Mouse (Mus musculus) retina, postnatal 1 day (tissue): Measurements from ENCODE around the gene Josd2.
A peak's percentile ranks its signal among the peaks of the same experiment; 100 is the strongest.

Source experiments
- DNase-seq: peaks from one replicate; pipeline ENCODE4 v3.0.0-alpha.2; 2012

Josd2 gene

DNA sequence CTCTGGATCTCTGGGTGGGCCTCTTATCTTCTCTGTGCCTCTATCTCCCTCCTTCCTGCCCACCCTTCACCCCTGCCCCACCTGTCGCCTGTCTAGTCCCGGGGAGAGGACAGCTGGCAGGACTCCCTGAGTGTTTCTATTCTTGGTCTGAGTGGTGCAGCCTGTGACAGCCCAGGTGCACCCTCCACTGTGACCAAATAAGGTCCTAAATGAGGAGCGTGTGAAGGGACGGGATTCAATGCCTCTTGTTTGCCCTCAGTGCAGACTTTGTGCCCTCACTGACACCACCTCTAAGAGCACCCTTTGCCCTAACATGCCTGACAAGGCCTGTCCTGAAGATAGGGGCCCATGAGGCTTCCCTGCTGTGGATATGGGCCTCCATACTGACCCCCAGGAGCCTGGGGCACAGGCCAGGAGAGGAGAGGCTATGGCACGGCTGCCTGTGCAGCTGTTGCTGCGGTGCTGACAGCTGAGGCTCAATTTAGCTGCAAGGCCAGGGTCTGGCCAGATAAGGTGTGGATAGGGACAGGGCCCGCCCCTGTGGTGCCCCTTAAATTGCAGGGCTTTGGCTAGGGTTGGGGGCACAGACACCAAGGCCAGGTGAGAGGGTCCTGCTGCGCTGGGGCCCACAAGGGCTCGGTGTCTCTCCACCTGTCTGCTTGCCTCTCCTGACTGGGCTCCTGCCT lies 5.3 kb downstream of the Josd2 start:
- peak; percentile 20 for DNase-seq

DNA sequence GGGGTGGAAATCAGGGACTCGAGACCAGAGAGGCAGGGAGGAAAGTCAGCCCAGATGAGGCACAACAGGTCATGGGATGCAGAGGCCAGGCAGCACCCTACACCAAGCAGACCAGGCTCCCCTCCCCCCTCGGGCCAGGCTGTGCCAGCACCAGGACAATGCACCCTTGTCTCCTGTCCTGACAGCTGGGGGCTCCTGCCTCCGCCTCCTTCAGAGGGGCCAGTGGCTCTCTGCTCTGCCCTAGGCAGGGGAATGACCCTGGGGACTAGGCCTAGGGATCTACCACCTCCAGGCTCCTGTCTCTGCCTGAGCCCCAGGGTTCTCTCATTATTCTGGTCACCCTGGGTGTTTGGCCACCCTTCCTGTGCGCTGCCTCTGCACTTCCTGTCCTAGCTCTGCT lies 6.6 kb downstream of the Josd2 start:
- peak; percentile 95 for DNase-seq

DNA sequence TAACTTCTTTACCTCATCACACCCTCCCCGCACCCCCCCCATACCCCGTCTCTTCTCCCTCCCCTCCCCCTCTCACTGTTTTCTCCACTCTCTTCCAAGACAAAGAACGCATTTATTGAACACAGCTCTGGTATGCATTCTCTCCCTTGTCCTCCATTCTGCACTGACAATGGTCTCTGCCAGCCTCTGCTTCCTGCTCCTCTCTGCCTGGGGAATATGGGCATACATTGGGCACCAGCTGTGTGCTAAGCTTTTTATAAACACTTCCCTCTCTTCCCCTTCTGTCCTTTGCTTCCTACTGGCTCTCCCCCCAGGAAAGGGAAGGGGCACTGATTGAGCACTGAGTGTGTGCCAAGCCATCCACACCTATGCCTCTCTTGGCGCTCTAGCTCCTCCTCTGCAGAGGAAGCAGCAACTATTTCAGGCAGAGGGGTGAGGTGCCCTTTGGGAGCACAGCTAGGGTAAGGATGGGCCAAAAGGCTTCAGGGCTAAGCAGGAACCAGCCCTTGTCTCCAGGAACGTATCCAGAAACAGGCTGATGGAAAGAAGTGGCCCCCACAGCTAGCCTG lies 7.3 kb downstream of the Josd2 start:
- DNase-seq, result peak; percentile 63

DNA sequence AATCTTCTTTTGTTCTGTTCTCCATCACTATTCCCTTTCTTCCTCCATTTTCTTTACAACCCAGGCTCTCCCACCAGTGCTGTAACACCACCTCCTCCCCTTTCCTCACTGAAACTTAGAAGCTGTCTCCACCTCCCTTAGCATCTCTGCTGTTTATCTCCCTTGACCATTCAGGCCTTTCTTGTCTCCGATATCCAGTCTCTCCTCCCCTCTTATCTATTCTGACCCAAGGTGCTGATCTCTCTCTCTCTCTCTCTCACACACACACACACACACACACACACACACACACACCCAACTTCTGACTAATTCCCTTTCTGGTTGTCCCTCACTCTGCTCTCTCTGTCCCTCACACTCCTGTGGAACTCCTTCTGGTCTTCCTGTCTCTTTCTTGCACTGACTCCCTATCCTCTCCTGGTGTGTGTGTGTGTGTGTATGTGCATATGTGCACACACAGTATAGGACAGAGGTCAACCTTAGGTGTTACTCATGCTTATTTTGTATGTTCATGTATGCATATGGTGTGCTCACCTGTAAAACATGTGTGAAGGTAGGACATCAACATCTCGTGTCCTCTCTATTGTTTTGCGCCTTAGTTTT lies 15.2 kb downstream of the Josd2 start:
- no peak for DNase-seq

DNA sequence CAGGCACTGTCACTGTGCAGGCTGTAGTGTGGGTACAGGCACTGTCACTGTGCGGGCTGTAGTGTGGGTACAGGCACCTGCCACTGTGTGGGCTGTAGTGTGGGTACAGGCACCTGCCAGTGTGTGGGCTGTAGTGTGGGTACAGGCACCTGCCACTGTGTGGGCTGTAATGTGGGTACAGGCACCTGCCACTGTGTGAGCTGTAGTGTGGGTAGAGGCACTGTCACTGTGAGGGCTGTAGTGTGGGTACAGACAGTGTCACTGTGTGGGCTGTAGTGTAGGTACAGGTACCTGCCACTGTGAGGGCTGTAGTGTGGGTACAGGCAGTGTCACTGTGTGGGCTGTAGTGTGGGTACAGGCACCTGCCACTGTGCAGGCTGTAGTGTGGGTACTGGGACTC lies 16.3 kb downstream of the Josd2 start:
- DNase-seq, result no peak

DNA sequence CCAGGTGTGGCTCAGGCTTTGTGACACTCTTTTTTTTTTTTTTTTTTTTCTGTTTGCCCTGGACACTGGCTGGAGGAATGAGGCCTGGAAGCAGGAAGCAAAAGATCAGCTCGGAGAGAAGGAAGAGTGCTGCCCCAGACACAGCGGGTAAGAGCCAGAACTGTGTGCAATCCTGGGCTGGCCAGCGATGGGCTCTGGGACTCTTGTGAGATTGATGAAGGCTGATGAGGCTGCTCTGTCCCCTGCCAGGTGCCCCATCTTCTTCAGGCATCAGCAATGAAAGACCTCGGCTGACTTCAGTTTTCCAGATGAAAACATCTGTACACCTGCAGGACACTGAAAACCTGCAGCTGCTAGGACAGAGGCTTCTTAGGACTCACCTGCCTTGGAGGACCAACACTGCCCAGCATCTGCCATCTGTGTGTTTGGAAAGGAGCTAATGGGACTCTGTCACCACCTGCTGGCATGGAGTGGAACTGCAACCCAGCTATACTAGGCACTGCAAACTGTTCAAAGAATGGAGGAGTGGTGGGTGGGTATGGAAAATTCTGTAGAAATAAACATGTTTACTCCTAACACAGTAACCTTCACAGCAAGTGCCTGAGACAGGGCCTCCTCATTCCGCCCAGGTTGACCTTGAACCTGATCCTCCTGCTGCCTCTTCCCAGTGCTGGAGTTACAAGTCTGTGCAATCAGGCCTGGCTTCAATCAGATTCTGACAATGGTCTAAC lies 17.2 kb downstream of the Josd2 start:
- peak; percentile 89 for DNase-seq

DNA sequence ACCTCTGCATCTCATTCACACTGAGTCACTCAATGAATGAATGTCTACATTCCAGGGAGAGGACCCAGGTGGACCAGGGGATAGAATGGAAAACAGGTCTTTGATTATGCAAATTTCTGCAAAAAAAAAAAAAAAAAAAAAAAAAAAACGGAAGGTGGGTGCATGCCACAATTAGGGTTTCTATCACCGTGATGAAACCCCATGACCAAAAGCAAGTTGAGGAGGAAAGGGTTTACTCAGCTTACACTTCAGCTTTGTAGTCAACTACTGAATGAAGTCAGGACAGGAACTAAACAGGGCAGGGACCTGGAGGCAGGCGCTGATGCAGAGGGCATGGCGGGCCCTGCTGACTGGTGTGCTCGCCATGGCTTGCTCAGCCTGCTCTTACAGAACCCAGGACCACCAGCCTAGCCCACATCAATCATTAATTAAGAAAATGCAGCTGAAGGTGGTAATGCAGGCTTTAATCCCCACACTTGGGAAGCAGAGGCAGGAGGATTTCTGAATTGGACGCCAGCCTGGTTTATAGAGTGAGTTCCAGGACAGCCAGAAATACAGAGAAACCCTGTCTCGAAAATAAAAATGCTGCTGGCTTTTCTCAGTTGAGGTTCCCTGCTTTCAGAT lies 17.9 kb downstream of the Josd2 start:
- DNase-seq, result no peak

DNA sequence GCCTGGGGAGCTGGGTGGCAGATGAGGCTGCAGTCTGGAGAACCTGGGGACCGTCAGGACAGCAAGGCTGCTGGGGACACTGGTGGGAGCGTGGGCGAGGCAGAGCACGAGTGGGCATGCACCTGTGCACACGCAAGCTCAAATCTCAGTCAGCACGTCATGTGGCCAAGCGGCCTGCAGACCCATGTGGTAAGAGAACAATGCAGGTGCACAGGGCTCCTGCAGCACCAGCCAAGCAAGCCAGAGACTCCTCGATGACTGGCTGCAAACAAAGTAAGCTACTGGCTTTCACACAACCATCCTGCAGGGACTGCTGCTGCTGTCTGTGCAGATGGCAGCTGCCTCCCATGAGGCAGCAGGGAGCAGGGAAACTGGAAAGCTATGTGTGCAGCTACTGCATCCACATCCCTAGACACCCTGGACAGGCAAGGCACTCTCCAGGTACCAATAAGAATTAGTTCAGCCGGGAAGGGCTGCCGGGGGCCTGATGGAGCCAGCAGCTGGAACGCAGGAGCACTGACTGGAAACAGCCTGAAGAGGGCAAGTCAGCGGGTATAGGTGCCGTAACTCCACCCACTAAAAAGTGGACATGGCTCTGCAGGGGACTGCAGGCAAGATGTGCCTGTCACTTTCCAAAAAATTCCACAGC lies 19.3 kb downstream of the Josd2 start:
- no peak for DNase-seq

DNA sequence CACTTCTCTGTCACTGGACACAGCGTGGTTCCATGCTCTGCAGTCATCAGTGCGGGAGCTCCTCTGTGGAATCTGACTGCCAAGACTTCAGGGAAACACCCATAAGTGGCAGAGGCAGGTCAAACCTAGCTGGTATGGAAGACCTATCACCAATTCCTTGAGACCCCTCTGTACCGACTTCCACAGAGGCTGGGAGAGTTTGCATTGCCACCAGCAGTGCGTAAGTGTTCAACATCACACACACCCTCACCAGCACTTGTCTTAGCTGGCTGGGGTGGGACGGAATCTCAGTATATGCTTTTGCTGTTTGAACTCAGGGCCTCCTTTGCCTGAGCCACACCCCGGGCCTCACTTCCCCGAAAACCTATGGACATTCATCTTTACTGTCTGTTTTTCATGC lies 20.2 kb downstream of the Josd2 start:
- DNase-seq, result no peak

DNA sequence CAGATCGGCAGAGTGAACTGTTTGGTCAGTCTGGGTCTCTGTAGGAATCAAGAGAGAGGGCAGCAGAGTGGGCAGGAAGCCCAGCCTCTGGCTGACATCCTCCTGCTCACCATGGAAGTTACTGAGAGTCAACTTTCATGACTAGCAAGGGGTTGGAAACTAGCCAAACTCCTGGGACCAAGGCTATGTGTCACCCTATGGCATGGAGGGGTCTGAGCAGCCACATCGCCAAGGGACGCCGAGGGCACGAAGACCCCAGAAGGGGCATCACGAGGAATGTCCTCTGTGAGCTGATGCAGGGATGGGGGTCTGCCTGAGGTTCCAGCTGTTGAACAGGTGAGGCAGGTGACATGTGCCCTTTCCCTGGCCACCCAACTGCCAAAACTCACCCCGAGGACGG lies 20.8 kb downstream of the Josd2 start:
- DNase-seq, result no peak

DNA sequence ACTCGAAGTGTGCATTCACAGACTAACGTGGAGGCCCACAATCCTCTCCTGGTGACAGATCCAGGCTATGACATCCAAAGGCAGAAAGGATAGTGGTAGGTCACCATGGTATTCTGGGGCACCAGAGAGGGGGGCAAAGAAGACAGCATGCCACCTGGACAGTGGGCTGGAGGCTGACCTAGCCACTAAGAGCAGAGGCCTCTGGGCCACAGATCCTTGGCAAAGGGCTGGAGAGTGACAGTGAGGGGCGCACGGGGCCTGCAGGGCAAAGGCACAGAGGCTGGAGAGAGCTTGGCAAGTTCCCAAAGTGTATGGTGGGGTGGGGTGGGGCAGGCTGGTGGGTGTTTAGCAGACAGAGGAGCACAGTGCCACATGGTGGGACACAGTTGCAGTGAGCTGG lies 22.5 kb downstream of the Josd2 start:
- no peak for DNase-seq

DNA sequence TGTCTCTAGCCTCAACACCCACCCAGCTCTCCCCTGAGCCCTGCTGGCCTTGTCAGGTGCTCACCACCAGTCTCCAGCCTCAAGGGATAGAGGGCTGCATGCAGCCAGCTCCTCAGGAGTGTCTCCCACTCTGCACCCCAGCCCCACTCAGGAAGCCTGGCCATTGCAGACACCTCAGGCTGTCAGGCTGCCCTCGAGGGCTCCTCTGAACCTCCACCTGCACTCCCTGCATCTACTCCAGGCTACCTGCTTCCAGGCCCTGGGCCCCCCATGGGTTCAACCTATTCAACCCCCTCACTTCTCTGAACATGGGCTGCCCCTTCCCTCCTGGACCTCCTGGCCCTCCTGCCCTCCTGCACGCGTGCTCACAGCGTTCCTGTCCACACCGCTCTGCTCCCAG lies 23.6 kb downstream of the Josd2 start:
- no peak for DNase-seq

DNA sequence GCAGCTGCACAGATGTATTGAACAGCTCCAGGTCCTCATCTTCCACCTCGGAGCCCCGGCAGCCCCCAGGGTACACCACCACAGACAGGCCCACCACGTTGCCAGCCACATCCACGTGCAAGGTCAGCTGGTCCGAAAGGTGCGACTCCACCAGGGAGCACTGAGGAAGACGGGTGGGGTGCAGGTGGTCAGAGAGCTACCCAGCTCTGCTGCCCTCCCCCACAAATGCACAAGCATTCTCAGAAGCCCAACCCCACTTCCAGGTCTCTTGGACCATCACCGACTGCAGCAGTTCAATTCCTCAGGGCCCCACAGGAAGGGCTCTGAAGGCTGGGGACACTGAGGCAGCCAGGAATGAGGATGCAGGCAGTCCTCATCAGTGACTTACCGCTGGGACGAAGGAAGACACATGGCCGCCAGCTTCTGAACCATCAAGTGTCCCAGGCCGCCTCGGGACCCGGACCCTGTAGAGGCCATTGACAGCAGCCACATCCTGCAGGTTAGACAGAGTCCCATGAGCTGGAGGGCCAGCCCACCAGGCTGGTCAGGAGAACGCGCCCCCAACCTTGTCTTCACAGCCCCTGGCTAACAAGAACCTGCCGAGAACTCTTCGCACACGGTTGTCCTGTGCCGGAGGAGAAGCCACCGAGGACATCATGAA lies 24.5 kb downstream of the Josd2 start:
- no peak for DNase-seq

DNA sequence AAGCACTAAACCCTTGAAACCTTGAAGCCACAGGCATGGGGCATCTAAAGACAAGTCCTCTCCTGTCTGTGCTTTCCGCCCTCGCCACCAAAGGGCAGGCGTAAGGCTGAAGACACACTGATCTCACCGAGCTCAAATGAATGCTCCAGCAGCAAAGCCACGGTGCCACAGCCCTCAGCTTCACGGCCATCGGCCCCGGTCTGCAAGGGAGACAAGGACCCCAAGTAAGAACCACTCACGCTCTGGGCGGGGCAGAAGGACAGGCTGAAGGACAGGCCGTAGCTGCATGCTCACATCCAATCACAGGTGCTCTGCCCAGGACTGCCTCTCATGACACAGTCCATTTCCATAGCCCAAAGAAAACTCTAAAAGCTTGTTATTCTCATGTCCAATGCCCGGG lies 26.9 kb downstream of the Josd2 start:
- DNase-seq, result no peak

DNA sequence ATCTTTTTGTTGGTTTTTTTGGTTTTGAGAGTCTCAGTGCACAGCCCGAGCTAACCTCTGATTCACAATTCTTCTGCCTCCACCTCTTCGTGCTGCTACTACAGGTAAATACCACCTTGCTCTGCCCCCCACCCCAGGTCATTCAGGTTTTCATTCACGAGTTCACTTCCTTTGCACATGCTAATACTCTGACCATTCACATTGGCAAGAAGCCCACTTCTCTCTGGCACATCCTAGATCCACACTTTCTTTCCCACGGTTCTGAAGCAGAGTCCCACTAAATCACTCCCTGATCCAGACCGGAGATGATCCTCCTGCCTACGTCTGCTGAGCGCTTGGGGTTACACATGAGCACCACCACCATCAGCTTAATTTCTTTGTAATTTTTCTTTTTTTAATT lies 27.3 kb downstream of the Josd2 start:
- no peak for DNase-seq

DNA sequence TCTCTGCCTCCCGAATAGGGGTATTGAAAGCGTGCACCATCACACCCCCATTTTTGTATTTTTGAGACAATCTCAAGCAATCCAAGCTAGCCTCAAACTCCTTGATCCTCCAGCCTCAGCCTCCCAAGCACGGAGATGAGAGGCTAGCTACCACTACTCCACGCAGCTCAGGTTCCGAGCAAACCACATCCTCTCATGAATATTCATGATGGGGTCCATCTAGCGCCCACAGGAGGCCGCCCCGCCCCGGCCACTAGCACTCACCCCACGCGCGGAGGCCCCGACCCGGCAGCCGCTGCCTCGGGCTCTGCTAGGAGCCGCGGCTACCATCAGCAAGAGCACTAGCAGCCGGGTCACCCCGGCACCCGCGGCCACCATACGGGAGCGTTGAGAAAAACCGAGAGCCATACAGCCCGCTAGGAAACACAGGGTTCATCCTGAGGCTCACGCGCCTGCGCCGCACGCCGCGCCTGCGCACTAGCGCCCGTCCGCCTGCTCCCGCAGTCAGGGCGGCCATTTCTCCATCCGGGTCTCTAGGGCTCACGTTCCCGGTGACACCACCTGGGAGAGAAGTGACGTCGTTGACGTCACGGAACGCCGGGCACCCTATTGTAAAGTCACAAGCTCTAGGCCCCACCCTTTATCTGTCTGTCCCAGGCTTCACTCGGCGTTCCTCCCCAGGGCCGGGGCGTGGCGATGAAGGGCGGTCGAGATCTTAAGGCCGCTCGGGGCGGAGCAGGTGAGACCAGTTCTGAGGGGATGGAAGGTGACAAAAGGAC lies 28.4 kb downstream of the Josd2 start, which contains the start of the genes Emc10 and Fam71e1:
Emc10 (minus strand) TSS at position 538 of the 779 bp plus-strand sequence.
Fam71e1 (plus strand) TSS at position 590 of the 779 bp plus-strand sequence.
- DNase-seq, result peak; percentile 98

DNA sequence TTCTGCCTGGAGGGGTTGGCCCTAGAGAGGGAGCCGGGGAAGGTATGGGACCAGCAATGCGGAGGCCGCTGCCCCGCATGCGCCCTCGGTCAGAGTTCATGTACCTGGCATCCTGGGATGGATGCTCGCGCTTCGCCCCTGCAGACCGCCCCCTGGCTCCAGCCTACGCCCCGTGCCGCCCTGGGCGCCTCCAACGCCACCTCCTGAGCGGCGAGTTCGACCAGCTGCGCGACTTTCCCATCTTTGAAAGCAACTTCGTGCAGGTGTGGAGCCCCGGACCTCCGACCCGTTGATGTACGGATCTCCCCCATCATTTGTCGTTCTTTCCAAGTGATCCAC lies 29.0 kb downstream of the Josd2 start:
- no peak for DNase-seq

DNA sequence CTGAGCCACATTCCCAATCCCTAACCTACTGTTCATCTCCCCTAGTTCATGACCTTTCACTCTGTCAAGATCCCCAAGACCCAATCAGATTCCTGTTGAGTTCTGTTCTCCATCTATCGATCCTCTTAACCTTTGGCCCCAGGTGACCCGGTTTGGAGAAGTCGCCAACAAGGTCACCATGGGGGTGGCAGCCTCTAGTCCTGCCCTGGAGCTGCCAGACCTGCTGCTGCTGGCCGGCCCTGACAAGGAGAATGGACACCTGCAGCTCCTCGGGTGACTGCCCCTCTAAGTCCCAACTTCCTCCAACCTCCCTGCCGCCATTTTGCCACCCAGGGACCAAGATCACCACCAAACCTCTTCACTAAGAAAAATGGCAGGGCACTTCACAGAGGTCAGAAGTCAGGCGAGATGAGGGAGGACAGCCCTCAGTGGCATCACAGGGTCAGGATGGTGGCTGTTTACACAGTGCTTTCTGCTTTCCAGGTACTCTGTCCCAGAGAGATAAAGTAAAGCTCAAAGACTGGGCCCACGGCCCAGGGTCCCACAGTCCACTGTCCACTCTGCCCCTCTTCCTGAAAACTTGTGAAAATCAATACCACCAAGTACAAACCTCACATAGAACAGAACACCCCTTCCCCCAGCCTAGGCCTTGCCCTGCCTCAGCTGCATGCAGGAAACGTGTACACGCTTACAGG lies 29.7 kb downstream of the Josd2 start:
- no peak for DNase-seq

DNA sequence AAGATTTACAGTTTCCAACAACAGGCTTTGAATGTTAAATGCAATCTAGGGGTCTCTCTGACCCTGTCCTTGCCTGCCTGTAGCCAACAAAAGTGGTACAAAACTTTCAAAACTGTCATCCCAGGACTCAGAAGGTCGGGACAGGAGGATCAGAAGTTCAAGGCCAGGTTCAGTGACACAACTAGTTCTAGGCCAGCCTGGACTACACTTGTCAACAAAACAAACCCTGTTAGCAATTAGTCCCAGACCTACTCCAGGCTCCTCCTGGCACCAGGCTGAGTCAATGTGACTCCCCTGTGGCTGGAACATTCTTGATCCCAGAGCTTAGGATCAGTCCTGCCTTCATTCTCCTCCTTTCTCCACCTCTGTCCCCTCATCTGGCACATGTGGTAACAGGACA lies 31.1 kb downstream of the Josd2 start:
- DNase-seq, result no peak

DNA sequence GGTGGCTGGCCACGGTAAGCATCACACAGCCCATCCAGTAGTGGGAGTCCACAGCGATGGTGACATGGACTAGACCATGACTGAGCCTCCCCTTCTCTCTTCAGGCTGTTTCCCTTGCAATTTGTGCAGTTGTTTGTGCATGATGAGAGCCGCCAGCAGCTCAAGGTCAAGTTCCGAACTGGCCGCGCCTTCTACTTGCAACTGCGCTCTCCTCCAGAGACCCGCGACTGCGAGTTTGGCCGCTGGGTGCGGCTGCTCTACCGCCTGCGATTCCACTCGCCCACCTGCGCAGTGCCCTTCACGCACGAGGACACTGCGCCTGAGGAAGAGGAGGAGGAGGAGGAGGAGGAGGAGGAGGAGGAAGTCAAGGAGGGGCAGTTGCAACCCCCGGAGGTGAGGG lies 32.3 kb downstream of the Josd2 start:
- DNase-seq, result no peak

DNA sequence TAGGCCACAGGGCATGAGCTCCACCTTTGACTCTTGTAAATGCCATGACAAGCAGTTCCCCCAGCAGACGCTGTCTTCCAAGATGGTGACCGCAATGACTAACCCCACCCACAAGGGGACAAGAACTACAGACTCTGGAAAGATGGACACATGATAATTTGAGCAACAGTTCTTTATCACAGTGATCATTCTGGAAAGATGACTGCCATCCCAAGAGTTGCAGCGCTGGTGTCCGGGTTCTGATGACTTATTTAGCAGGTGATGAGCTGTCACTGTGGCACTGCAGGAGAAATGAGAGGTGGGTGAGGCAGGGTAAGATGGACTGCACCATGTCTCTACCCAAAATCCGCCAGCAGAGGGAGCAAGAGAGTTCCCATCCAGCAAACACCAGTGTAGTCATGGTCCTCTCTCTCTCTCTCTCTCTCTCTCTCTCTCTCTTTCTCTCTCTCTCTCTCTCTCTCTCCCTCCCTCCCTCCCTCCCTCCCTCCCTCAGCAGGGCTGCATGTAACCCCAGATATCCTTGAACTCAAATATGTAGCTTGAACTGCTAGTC lies 33.9 kb downstream of the Josd2 start:
- peak; percentile 88 for DNase-seq
